Mouse (Mus musculus): Measurements from ENCODE around the gene Smok3a. TPM values are rescaled to one million over a fixed set of nuclear protein-coding genes. Genes with fewer than 3 reads are reported as not detected.

The Smok3a gene
- polyA plus RNA-seq, 1 experiment = not detected

GRCm38 (mm10) chr5:138073803-138074202 is 52.7 kb downstream of the Smok3a start:
- H3ac ChIP-seq (ENCODE audit: control insufficient read depth, insufficient read length) = no peak overlapping the region
- H3K4me2 ChIP-seq (ENCODE audit: low read depth) = no peak overlapping the region
- H3K27me3 ChIP-seq (ENCODE audit: control insufficient read depth, insufficient read depth, insufficient read length) = no peaks in the 10 kb centered on the region
- TF ChIP-seq SRF (IDR thresholded peaks at IDR 0.05; ENCODE audit: control insufficient read depth, insufficient read length, low read depth) = no peak
- no peak for TF ChIP-seq E2F4 (IDR thresholded peaks at IDR 0.05; ENCODE audit: insufficient read depth)
- TF ChIP-seq USF1 (IDR thresholded peaks at IDR 0.05; ENCODE audit: low read depth) = no peak
- no peak for TF ChIP-seq MYOG (IDR thresholded peaks at IDR 0.05; ENCODE audit: control insufficient read depth in 1 of 3, insufficient read depth in 1 of 3, insufficient read length in 2 of 3, low read depth in 2 of 3)
- TF ChIP-seq TCF12 (IDR thresholded peaks at IDR 0.05; ENCODE audit: insufficient read depth, poor library complexity, severe bottlenecking) = no peak
- H3K36me3 ChIP-seq (ENCODE audit: control insufficient read depth, insufficient read depth) = no peaks in the 10 kb centered on the region
- no peaks in the 10 kb centered on the region for H3K79me2 ChIP-seq (ENCODE audit: control insufficient read depth, insufficient read depth)
- H3K4me3 ChIP-seq = no peak overlapping the region

- Histone ChIP-seq H3K79me2 (ENCODE audit: control insufficient read depth, insufficient read depth) (no peaks in the 10 kb centered on the region), H3ac (ENCODE audit: control insufficient read depth, insufficient read length) (no peak overlapping the region)
- TF ChIP-seq MYOG (IDR thresholded peaks at IDR 0.05; ENCODE audit: control insufficient read depth in 1 of 3, insufficient read depth in 1 of 3, insufficient read length in 2 of 3, low read depth in 2 of 3) = no peak
Observed at GRCm38 (mm10) chr5:138075684-138076083, 54.6 kb downstream of the Smok3a start.

GRCm38 (mm10) chr5:138076148-138076547 is 55.1 kb downstream of the Smok3a start:
- Histone ChIP-seq H3K4me2 (ENCODE audit: low read depth) (no peak overlapping the region), H3ac (ENCODE audit: control insufficient read depth, insufficient read length) (no peak overlapping the region), H3K36me3 (ENCODE audit: control insufficient read depth, insufficient read depth) (no peaks in the 10 kb centered on the region), H3K27me3 (ENCODE audit: control insufficient read depth, insufficient read depth, insufficient read length) (peaks cover 6% of the 10 kb centered on the region), H3K79me2 (ENCODE audit: control insufficient read depth, insufficient read depth) (no peaks in the 10 kb centered on the region), H3K4me3 (no peak overlapping the region)
- TF ChIP-seq TCF12 (IDR thresholded peaks at IDR 0.05; ENCODE audit: insufficient read depth, poor library complexity, severe bottlenecking) = no peak
- no peak for TF ChIP-seq TCF3 (IDR thresholded peaks at IDR 0.05; ENCODE audit: insufficient read length, low read depth)
- TF ChIP-seq SRF (IDR thresholded peaks at IDR 0.05; ENCODE audit: control insufficient read depth, insufficient read length, low read depth) = no peak
- TF ChIP-seq REST (IDR thresholded peaks at IDR 0.05; ENCODE audit: insufficient read depth, insufficient read length) = no peak

More at GRCm38 (mm10) chr5:138075684-138076083, 54.6 kb downstream of the Smok3a start:
- Histone ChIP-seq H3K27me3 (ENCODE audit: control insufficient read depth, insufficient read depth, insufficient read length) (peaks cover 1% of the 10 kb centered on the region), H3K36me3 (ENCODE audit: control insufficient read depth, insufficient read depth) (no peaks in the 10 kb centered on the region), H3K4me2 (ENCODE audit: low read depth) (no peak overlapping the region), H3K4me3 (no peak overlapping the region)

- peaks cover 5% of the 10 kb centered on the region for H3K79me2 ChIP-seq (ENCODE audit: control insufficient read depth, insufficient read depth)
- H3K4me2 ChIP-seq (ENCODE audit: low read depth) = no peak overlapping the region
- TF ChIP-seq POLR2A (IDR thresholded peaks at IDR 0.05; ENCODE audit: insufficient read length, low read depth) = no peak
- no peak for TF ChIP-seq CEBPB (IDR thresholded peaks at IDR 0.05; ENCODE audit: insufficient read depth, poor library complexity, severe bottlenecking)
- TF ChIP-seq REST (IDR thresholded peaks at IDR 0.05; ENCODE audit: insufficient read depth, insufficient read length) = no peak
- TF ChIP-seq MYOG (IDR thresholded peaks at IDR 0.05; ENCODE audit: control insufficient read depth in 1 of 3, insufficient read depth in 1 of 3, insufficient read length in 2 of 3, low read depth in 2 of 3) = no peak
- no peak for TF ChIP-seq TCF12 (IDR thresholded peaks at IDR 0.05; ENCODE audit: insufficient read depth, poor library complexity, severe bottlenecking)
- no peak for TF ChIP-seq MYOD1 (IDR thresholded peaks at IDR 0.05; ENCODE audit: control insufficient read depth in 1 of 3, insufficient read length in 2 of 3, low read depth in 2 of 3)
- no peak for TF ChIP-seq E2F4 (IDR thresholded peaks at IDR 0.05; ENCODE audit: insufficient read depth)
- TF ChIP-seq SRF (IDR thresholded peaks at IDR 0.05; ENCODE audit: control insufficient read depth, insufficient read length, low read depth) = no peak
- no peak for TF ChIP-seq MAX (IDR thresholded peaks at IDR 0.05; ENCODE audit: low read depth)
- TF ChIP-seq TCF3 (IDR thresholded peaks at IDR 0.05; ENCODE audit: insufficient read length, low read depth) = no peak
- no peak for TF ChIP-seq POLR2AphosphoS2 (IDR thresholded peaks at IDR 0.05; ENCODE audit: insufficient read length, low read depth)
- TF ChIP-seq USF1 (IDR thresholded peaks at IDR 0.05; ENCODE audit: low read depth) = no peak
- H3K4me3 ChIP-seq = no peak overlapping the region
- no peak overlapping the region for H3ac ChIP-seq (ENCODE audit: control insufficient read depth, insufficient read length)
- H3K36me3 ChIP-seq (ENCODE audit: control insufficient read depth, insufficient read depth) = no peaks in the 10 kb centered on the region
- peaks cover 10% of the 10 kb centered on the region for H3K27me3 ChIP-seq (ENCODE audit: control insufficient read depth, insufficient read depth, insufficient read length)
Observed at GRCm38 (mm10) chr5:138080456-138080855, 59.4 kb downstream of the Smok3a start.

- H3ac ChIP-seq (ENCODE audit: control insufficient read depth, insufficient read length) = no peak overlapping the region
- H3K4me2 ChIP-seq (ENCODE audit: low read depth) = no peak overlapping the region
- peaks cover 15% of the 10 kb centered on the region for H3K79me2 ChIP-seq (ENCODE audit: control insufficient read depth, insufficient read depth)
- no peaks in the 10 kb centered on the region for H3K36me3 ChIP-seq (ENCODE audit: control insufficient read depth, insufficient read depth)
- H3K27me3 ChIP-seq (ENCODE audit: control insufficient read depth, insufficient read depth, insufficient read length) = peaks cover 10% of the 10 kb centered on the region
- TF ChIP-seq CEBPB (IDR thresholded peaks at IDR 0.05; ENCODE audit: insufficient read depth, poor library complexity, severe bottlenecking) (no peak), E2F4 (IDR thresholded peaks at IDR 0.05; ENCODE audit: insufficient read depth) (no peak), POLR2A (IDR thresholded peaks at IDR 0.05; ENCODE audit: insufficient read length, low read depth) (no peak), TCF12 (IDR thresholded peaks at IDR 0.05; ENCODE audit: insufficient read depth, poor library complexity, severe bottlenecking) (no peak), SRF (IDR thresholded peaks at IDR 0.05; ENCODE audit: control insufficient read depth, insufficient read length, low read depth) (no peak), MYOD1 (IDR thresholded peaks at IDR 0.05; ENCODE audit: control insufficient read depth in 1 of 3, insufficient read length in 2 of 3, low read depth in 2 of 3) (no peak), MAX (IDR thresholded peaks at IDR 0.05; ENCODE audit: low read depth) (no peak), POLR2AphosphoS2 (IDR thresholded peaks at IDR 0.05; ENCODE audit: insufficient read length, low read depth) (no peak), USF1 (IDR thresholded peaks at IDR 0.05; ENCODE audit: low read depth) (no peak), REST (IDR thresholded peaks at IDR 0.05; ENCODE audit: insufficient read depth, insufficient read length) (no peak), MYOG (IDR thresholded peaks at IDR 0.05; ENCODE audit: control insufficient read depth in 1 of 3, insufficient read depth in 1 of 3, insufficient read length in 2 of 3, low read depth in 2 of 3) (no peak), TCF3 (IDR thresholded peaks at IDR 0.05; ENCODE audit: insufficient read length, low read depth) (no peak)
- H3K4me3 ChIP-seq = no peak overlapping the region
Observed at GRCm38 (mm10) chr5:138081446-138081845, 60.4 kb downstream of the Smok3a start.

Data from myocyte (in vitro differentiated cells).